Mouse (Mus musculus): ENCODE results near the gene Gm5269. TPM values are rescaled to one million over a fixed set of nuclear protein-coding genes. Genes with fewer than 3 reads are reported as not detected.

The Gm5269 gene
- total and polyA plus RNA-seq, 3 experiments = 2.2 TPM; not detected in 2

DNA sequence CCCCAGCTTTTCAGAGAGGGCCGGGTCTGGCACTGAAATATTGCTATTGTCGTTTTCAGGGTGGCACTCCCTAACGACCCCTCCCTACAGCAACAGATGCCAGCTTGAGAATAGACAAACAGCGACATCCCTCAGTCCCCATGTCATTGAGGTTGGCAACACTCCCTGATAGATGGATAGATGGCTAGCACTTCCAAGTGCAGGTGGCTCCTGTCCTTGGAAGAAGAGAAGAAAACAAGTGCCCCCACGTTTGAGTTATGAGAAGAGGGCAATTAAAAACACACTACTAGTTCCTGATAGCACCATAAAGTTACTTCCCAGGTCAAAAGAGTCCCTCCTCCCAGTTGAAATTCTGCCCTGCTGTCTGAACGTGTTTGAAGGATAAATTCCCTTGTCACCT is 8.0 kb downstream of the Gm5269 start:
- dilution Hi-C loops (cut with MboI; ENCODE audit: extremely low pct_ligation_motif_present, extremely low pct_unique_long_range_greater_than_20kb, low sequenced_read_pairs) = no loop called here

DNA sequence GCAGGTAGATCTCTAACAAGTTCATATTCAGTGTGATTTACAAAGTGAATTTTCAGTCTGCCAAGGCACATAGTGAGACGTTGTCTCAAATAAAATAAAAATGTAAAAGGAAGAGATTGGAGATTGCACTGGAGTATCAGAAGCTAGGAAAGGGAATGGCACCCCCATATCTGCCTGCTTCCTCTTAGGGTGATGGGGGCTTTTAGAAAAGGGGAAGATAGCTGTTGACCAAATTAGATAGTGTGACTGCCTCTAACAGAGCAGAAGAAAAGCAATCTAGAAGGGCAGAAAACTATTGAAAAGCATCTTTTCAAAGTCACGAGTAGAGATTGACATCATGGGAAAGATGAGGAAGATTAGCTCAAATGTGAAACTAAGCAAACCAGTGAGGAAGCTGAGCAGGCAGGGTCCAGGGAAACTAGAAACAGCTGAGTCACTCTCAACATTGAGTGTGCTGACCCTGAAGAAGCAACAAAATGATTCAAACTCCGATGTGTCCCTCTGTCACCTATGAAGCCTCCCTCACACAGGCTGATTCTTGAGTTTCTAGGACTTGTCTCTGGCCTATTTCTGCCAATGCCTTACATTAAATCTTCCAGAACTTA is 8.7 kb downstream of the Gm5269 start:
- TF ChIP-seq JUND (conservative IDR thresholded peaks at IDR 0.05; ENCODE audit: low read depth, low read length) (no peak), PAX5 (IDR thresholded peaks at IDR 0.05; ENCODE audit: low read length) (no peak), ETS1 (conservative IDR thresholded peaks at IDR 0.05; ENCODE audit: low read depth, low read length) (peak; percentile 23; the same call in 1 of the 2 replicates), EP300 (IDR thresholded peaks at IDR 0.05; ENCODE audit: low read length) (peak; percentile 28; the same call in 1 of the 2 replicates), BHLHE40 (IDR thresholded peaks at IDR 0.05; ENCODE audit: low read depth, low read length) (0 out of 2 replicates have a peak, but pooled peaks have one; percentile 37), USF2 (conservative IDR thresholded peaks at IDR 0.05; ENCODE audit: low read depth, low read length) (no peak), SIN3A (IDR thresholded peaks at IDR 0.05; ENCODE audit: low read length) (no peak)
- peak; percentile 25 for DNase-seq (ENCODE audit: extremely low read depth)
- H3K27me3 ChIP-seq (replicated peaks) = no peaks in the 10 kb centered on the region
- dilution Hi-C loops (cut with MboI; ENCODE audit: extremely low pct_ligation_motif_present, extremely low pct_unique_long_range_greater_than_20kb, low sequenced_read_pairs) (no loop called here), in situ Hi-C loops (cut with MboI; ENCODE audit: low pct_ligation_motif_present, low pct_unique_long_range_greater_than_20kb, low sequenced_read_pairs) (no loop called here)
- H3K27ac ChIP-seq (ENCODE audit: insufficient read depth, low read depth) = no peak overlapping the region
- H3K4me1 ChIP-seq (ENCODE audit: control insufficient read depth in 1 of 2, insufficient read depth in 2 of 2) = peaks cover 0 to 16% of the 10 kb centered on the region in 2 experiments; a peak in 2 of 4 replicates
- no peaks in the 10 kb centered on the region for H3K79me2 ChIP-seq (replicated peaks; ENCODE audit: control insufficient read depth, extremely low read depth, insufficient read depth, poor library complexity, severe bottlenecking)
- no peak overlapping the region for H3K9ac ChIP-seq (ENCODE audit: insufficient read depth, low read depth)
- no peaks in the 10 kb centered on the region for H3K9me3 ChIP-seq (replicated peaks; ENCODE audit: low read length)
- H3K4me2 ChIP-seq (ENCODE audit: insufficient read depth, low read depth, poor library complexity, severe bottlenecking) = peak overlapping the region; percentile 36; the same call in 1 of the 2 replicates
- no peak overlapping the region for H3K4me3 ChIP-seq (replicated peaks in 1 of 3; ENCODE audit: low read depth in 2 of 3, low read length in 2 of 3, poor library complexity in 1 of 3)
- H3K36me3 ChIP-seq (replicated peaks in 1 of 2; ENCODE audit: control insufficient read depth in 1 of 2, insufficient read depth in 1 of 2, low read length in 1 of 2) = no peaks in the 10 kb centered on the region

More for the DNA sequence above, 8.0 kb downstream of the Gm5269 start:
- no peak overlapping the region for H3K4me3 ChIP-seq (replicated peaks in 1 of 3; ENCODE audit: low read depth in 2 of 3, low read length in 2 of 3, poor library complexity in 1 of 3)
- no peak overlapping the region for H3K27ac ChIP-seq (ENCODE audit: insufficient read depth, low read depth)
- H3K27me3 ChIP-seq (replicated peaks) = no peaks in the 10 kb centered on the region
- in situ Hi-C loops (cut with MboI; ENCODE audit: low pct_ligation_motif_present, low pct_unique_long_range_greater_than_20kb, low sequenced_read_pairs) = no loop called here
- no peaks in the 10 kb centered on the region for H3K79me2 ChIP-seq (replicated peaks; ENCODE audit: control insufficient read depth, extremely low read depth, insufficient read depth, poor library complexity, severe bottlenecking)
- no peak overlapping the region for H3K4me2 ChIP-seq (ENCODE audit: insufficient read depth, low read depth, poor library complexity, severe bottlenecking)
- TF ChIP-seq UBTF (IDR thresholded peaks at IDR 0.05; ENCODE audit: low read depth, low read length) (no peak), E2F4 (IDR thresholded peaks at IDR 0.05; ENCODE audit: insufficient replicate concordance, low read depth, low read length) (no peak)
- peaks cover 0 to 16% of the 10 kb centered on the region in 2 experiments; a peak in 2 of 4 replicates for H3K4me1 ChIP-seq (ENCODE audit: control insufficient read depth in 1 of 2, insufficient read depth in 2 of 2)
- no peak for DNase-seq (ENCODE audit: extremely low read depth)
- no peak overlapping the region for H3K9ac ChIP-seq (ENCODE audit: insufficient read depth, low read depth)
- H3K36me3 ChIP-seq (replicated peaks in 1 of 2; ENCODE audit: control insufficient read depth in 1 of 2, insufficient read depth in 1 of 2, low read length in 1 of 2) = no peaks in the 10 kb centered on the region
- no peaks in the 10 kb centered on the region for H3K9me3 ChIP-seq (replicated peaks; ENCODE audit: low read length)

DNA sequence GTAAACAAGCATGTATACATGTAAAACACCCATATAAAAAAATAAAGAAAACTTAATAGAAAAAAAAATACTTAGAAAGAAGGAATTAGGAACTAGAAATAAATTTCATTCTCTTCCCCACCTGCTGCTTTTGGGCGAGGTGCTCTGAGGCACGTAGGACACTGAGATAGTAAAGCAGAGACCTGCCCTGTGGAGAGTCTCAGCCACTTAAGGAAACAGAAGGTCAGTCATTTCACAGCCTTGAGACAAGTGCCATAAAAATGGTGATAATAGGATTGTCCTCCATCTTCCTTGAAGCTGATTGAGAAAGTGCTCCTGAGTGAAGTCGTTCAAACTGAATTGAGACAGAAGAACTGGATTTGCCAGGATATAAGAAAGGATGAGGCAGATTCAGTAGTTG is 12.6 kb downstream of the Gm5269 start:
- H3K9ac ChIP-seq (ENCODE audit: insufficient read depth, low read depth) = no peak overlapping the region
- no peak overlapping the region for H3K27ac ChIP-seq (ENCODE audit: insufficient read depth, low read depth)
- no peak overlapping the region for H3K4me2 ChIP-seq (ENCODE audit: insufficient read depth, low read depth, poor library complexity, severe bottlenecking)
- H3K79me2 ChIP-seq (replicated peaks; ENCODE audit: control insufficient read depth, extremely low read depth, insufficient read depth, poor library complexity, severe bottlenecking) = no peaks in the 10 kb centered on the region
- DNase-seq (ENCODE audit: extremely low read depth) = no peak
- TF ChIP-seq TCF12 (IDR thresholded peaks at IDR 0.05; ENCODE audit: low read depth, low read length) = no peak
- no peak for TF ChIP-seq POLR2A (IDR thresholded peaks at IDR 0.05; ENCODE audit: low read depth, low read length)
- no peak for TF ChIP-seq CTCF (conservative IDR thresholded peaks at IDR 0.05 in 1 of 2, IDR thresholded peaks at IDR 0.05 in 1 of 2; ENCODE audit: low read depth in 2 of 2, low read length in 2 of 2)
- no peak for TF ChIP-seq JUN (IDR thresholded peaks at IDR 0.05; ENCODE audit: insufficient read depth, low read depth, low read length)
- no peak for TF ChIP-seq NELFE (IDR thresholded peaks at IDR 0.05; ENCODE audit: low read depth, low read length)
- no peak for TF ChIP-seq MAFK (IDR thresholded peaks at IDR 0.05; ENCODE audit: insufficient replicate concordance, low read length)
- TF ChIP-seq UBTF (IDR thresholded peaks at IDR 0.05; ENCODE audit: low read depth, low read length) = no peak
- TF ChIP-seq IRF4 (IDR thresholded peaks at IDR 0.05; ENCODE audit: low read depth, low read length) = no peak
- TF ChIP-seq USF2 (conservative IDR thresholded peaks at IDR 0.05; ENCODE audit: low read depth, low read length) = no peak
- TF ChIP-seq EP300 (IDR thresholded peaks at IDR 0.05; ENCODE audit: low read length) = no peak
- no peak for TF ChIP-seq MEF2A (IDR thresholded peaks at IDR 0.05; ENCODE audit: borderline replicate concordance, low read depth, low read length)
- no peak for TF ChIP-seq USF1 (IDR thresholded peaks at IDR 0.05; ENCODE audit: low read depth, low read length)
- no peak for TF ChIP-seq E2F4 (IDR thresholded peaks at IDR 0.05; ENCODE audit: insufficient replicate concordance, low read depth, low read length)
- TF ChIP-seq CHD2 (IDR thresholded peaks at IDR 0.05; ENCODE audit: low read length) = no peak
- TF ChIP-seq RAD21 (IDR thresholded peaks at IDR 0.05; ENCODE audit: low read depth, low read length) = no peak
- TF ChIP-seq MXI1 (IDR thresholded peaks at IDR 0.05; ENCODE audit: low read depth, low read length) = no peak
- TF ChIP-seq HCFC1 (IDR thresholded peaks at IDR 0.05; ENCODE audit: low read depth, low read length) = no peak
- TF ChIP-seq ZMIZ1 (IDR thresholded peaks at IDR 0.05; ENCODE audit: low read depth, low read length) = no peak
- no peak for TF ChIP-seq ZKSCAN1 (IDR thresholded peaks at IDR 0.05; ENCODE audit: borderline replicate concordance, low read depth, low read length)
- TF ChIP-seq ZC3H11A (IDR thresholded peaks at IDR 0.05; ENCODE audit: low read depth, low read length) = no peak
- in situ Hi-C loops (cut with MboI; ENCODE audit: low pct_ligation_motif_present, low pct_unique_long_range_greater_than_20kb, low sequenced_read_pairs) (no loop called here), dilution Hi-C loops (cut with MboI; ENCODE audit: extremely low pct_ligation_motif_present, extremely low pct_unique_long_range_greater_than_20kb, low sequenced_read_pairs) (no loop called here)
- H3K4me1 ChIP-seq (ENCODE audit: control insufficient read depth in 1 of 2, insufficient read depth in 2 of 2) = peaks cover 0 to 24% of the 10 kb centered on the region in 2 experiments; a peak in 2 of 4 replicates
- H3K27me3 ChIP-seq (replicated peaks) = no peaks in the 10 kb centered on the region
- H3K4me3 ChIP-seq (replicated peaks in 1 of 3; ENCODE audit: low read depth in 2 of 3, low read length in 2 of 3, poor library complexity in 1 of 3) = no peak overlapping the region
- H3K36me3 ChIP-seq (replicated peaks in 1 of 2; ENCODE audit: control insufficient read depth in 1 of 2, insufficient read depth in 1 of 2, low read length in 1 of 2) = no peaks in the 10 kb centered on the region
- H3K9me3 ChIP-seq (replicated peaks; ENCODE audit: low read length) = no peaks in the 10 kb centered on the region

Measured in CH12.LX (cell line).